Mouse (Mus musculus) midbrain, postnatal 0 days (tissue): Measurements from ENCODE around the gene Plcb3. TPM values are rescaled to one million over a fixed set of nuclear protein-coding genes. Genes with fewer than 3 reads are reported as not detected.

Source experiments
- ATAC-seq: fragments of 200-750 bp; cut with Nextera tagmentation; 2 replicates; pipeline ENCODE4 v1.8.0; 2017; ENCODE audit warnings: moderate number of reproducible peaks, mild to moderate bottlenecking, moderate TSS enrichment, moderate library complexity; ENCODE audit not compliant: low FRiP score
- DNase-seq: peaks from one replicate; pipeline ENCODE4 v3.0.0-alpha.2; 2015; ENCODE audit warnings: low spot score
- H3K27ac ChIP-seq: fragments of 300-500 bp; sonication (generic); 2 replicates; pipeline ENCODE4 v1.5.1; 2014; ENCODE audit warnings: low read depth, mild to moderate bottlenecking, low read length, mixed read lengths
- H3K27me3 ChIP-seq: fragments of 300-500 bp; sonication (generic); 2 replicates; pipeline ENCODE4 v1.6.1; 2014; ENCODE audit warnings: low read length, control low read depth, mixed read lengths; ENCODE audit not compliant: insufficient read depth
- H3K36me3 ChIP-seq: fragments of 300-500 bp; sonication (generic); 2 replicates; pipeline ENCODE4 v1.6.1; 2014; ENCODE audit warnings: low read length, control low read depth, mixed read lengths; ENCODE audit not compliant: insufficient read depth
- H3K4me1 ChIP-seq: fragments of 300-500 bp; sonication (generic); 2 replicates; pipeline ENCODE4 v1.6.1; 2014; ENCODE audit warnings: mild to moderate bottlenecking, control low read depth, antibody characterized with exemption, low read length, mixed read lengths; ENCODE audit not compliant: insufficient read depth
- H3K4me2 ChIP-seq: fragments of 300-500 bp; sonication (generic); 2 replicates; pipeline ENCODE4 v1.6.1; 2014; ENCODE audit warnings: low read depth, mild to moderate bottlenecking, low read length, mixed read lengths; ENCODE audit not compliant: poor library complexity, severe bottlenecking
- H3K4me3 ChIP-seq: fragments of 300-500 bp; sonication (generic); 2 replicates; pipeline ENCODE4 v1.5.1; 2014; ENCODE audit warnings: low read depth, mild to moderate bottlenecking, low read length, moderate library complexity
- H3K9ac ChIP-seq: fragments of 300-500 bp; sonication (generic); replicated peaks from 2 replicates; pipeline ENCODE4 v1.6.1; 2014; ENCODE audit warnings: mild to moderate bottlenecking, low read length, moderate library complexity, mixed read lengths; ENCODE audit not compliant: poor library complexity, severe bottlenecking
- H3K9me3 ChIP-seq: fragments of 300-500 bp; sonication (generic); 2 replicates; pipeline ENCODE4 v1.6.1; 2016; ENCODE audit warnings: low read length, control low read depth
- CTCF ChIP-seq: IDR thresholded peaks from 2 replicates; pipeline ENCODE4 v1.5.1; 2016; ENCODE audit warnings: antibody characterized with exemption, mild to moderate bottlenecking
- WGBS: fragments of 180-500 bp; shearing (Covaris S2); extraction: QIAGEN DNeasy Blood & Tissue Kit; methylation state at CpG from one replicate; pipeline ENCODE4 v1.1.7; 2014; 5-methylcytosine and 5-hydroxymethylcytosine counted together
- polyA plus RNA-seq: library from polyadenylated mRNA; unstranded; fragments of >200 nt; fragmentation: Nextera tagmentation; extraction: Ambion mirVana; gene quantifications from 2 replicates; pipeline ENCODE4 v1.2.1, GENCODE M21; 2015
- total RNA-seq: library from RNA; depleted of rRNA; stranded (reverse); fragments of >200 nt; gene quantifications from 2 replicates; pipeline ENCODE4 v1.2.3, GENCODE M21; 2014

The Plcb3 gene
- total and polyA plus RNA-seq, 2 experiments from 2014 or later: 9.8 to 16.6 TPM

DNA sequence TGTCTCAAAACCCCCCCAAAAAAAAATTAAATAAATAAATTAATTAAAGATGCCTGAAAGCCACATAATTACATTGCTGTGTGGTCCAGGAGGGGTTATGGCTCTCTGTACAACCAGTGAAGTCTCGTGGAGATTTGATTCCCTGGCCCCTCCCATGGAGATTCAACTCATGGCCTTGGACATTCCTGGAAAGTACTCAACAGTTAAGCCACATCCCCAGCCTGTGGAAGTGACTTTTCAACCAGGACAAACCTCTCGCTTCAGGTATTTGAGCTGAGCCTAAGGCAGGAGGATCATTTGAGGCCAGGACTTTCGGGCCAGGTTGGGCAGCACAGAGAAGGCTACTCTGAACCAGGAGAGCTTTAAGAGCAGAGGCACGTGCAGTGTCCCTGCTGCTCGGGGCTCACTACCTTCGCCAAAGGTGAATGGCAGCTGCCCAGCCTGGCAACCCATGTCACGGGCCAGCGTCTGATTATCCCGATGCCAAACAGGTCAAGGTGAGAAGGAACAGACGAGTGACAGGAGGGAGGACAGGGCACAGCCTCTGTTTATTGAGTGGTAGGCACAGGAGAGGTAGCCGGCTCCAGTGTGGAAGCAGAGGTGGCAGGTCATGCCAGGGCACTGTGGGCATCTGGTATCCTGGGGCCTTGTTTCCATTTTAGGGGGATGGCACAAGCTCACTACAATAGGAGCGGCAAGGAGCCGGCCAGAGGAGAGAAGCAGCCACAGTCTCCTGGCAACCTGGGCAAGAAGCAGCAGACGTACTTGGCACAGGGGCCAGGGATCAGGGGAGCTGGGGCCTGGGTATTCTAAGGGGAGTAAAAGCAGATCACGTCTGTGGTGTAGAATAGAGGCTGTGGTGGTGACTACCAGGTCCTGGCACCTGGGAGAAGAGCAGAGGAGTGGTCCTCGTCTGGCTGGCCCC is 38.5 kb downstream of the Plcb3 start:
- Histone ChIP-seq H3K4me2 (no peak overlapping the region), H3K27ac (no peak overlapping the region), H3K36me3 (peaks cover 8% of the 10 kb centered on the region), H3K9me3 (no peaks in the 10 kb centered on the region), H3K4me1 (peaks cover 25% of the 10 kb centered on the region), H3K4me3 (no peak overlapping the region), H3K9ac (no peak overlapping the region), H3K27me3 (peaks cover 18% of the 10 kb centered on the region)
- TF ChIP-seq CTCF: no peak
- DNase-seq: no peak
- WGBS: 76% methylated on average over 16 of the region's 16 CpGs
- no peak for ATAC-seq

DNA sequence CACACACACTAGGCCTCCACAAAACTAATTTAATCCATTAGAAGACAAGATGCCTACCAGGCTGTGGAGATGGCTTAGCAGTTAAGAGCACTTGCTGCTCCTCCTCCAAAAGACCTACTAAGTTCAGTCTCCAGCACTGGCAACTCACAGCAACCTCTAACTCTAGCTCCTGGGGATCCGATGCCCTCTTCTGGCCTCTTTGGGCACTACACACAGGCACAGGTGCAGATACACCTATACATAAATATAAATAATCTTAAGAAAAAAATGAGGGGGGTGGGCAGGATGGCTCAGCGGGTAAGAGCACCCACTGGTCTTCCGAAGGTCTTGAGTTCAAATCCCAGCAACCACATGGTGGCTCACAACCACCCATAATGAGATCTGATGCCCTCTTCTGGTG is 40.0 kb downstream of the Plcb3 start:
- no peak for DNase-seq
- Histone ChIP-seq H3K4me1 (peaks cover 25% of the 10 kb centered on the region), H3K4me2 (no peak overlapping the region), H3K4me3 (no peak overlapping the region), H3K9me3 (no peaks in the 10 kb centered on the region), H3K9ac (no peak overlapping the region), H3K36me3 (peaks cover 8% of the 10 kb centered on the region), H3K27ac (no peak overlapping the region), H3K27me3 (peaks cover 32% of the 10 kb centered on the region)
- 19% methylated on average over 3 of the region's 3 CpGs for WGBS
- no peak for ATAC-seq
- peak; percentile 53 for TF ChIP-seq CTCF

DNA sequence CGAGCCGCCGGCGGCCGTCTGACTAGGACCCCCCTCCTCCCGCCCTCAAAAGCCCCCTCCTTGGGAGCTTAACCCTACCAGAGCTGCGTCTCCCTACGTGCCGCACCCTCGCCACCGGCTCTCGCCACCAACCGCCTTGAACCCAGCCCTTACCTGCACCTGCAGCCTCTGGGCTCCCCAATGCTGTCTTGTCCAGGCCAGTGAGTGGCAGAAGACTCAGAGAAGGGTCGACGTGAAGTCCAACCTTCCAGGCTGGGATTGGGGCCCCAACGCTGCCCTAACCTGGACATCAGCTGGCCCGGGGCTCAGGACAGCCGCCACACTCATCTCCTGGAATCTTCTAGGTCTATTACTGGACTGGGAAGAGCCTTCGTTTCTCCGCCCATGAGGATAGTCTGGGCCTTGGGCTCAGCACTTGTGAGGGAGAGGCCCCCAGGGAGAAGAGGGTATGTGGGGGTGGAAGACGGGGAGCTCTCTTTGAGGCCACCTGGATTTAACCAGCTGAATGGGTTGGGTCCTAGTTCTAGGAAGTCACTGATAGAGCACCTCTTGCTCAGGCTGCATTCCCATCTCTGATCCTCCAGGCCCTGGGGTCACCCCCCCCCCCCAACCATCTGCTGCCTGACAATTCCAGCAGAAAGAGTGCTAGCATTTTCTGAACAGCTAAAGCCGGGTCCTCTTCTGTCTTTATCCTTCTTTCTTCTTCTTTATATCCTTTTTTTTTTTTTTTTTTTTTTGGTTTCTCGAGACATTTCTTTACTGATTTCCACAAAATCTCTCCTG is 41.9 kb downstream of the Plcb3 start, which contains the start of gene Kcnk4:
Kcnk4 (minus strand) TSS at position 321 of the 783 bp plus-strand sequence.
- Histone ChIP-seq H3K36me3 (peaks cover 8% of the 10 kb centered on the region), H3K4me3 (peak within 1 kb of the TSS; percentile 51), H3K27ac (0 out of 2 replicates have a peak within 1 kb of the TSS, but pooled peaks have one; percentile 32), H3K27me3 (peaks cover 35% of the 10 kb centered on the region), H3K9ac (peak within 1 kb of the TSS; percentile 62), H3K9me3 (no peaks in the 10 kb centered on the region), H3K4me2 (peak within 1 kb of the TSS; percentile 83), H3K4me1 (peaks cover 11% of the 10 kb centered on the region; the same call in 1 of the 2 replicates)
- DNase-seq: no peak
- WGBS: 8% methylated on average over 23 of the region's 23 CpGs
- peak; percentile 35 for ATAC-seq
- TF ChIP-seq CTCF: no peak

DNA sequence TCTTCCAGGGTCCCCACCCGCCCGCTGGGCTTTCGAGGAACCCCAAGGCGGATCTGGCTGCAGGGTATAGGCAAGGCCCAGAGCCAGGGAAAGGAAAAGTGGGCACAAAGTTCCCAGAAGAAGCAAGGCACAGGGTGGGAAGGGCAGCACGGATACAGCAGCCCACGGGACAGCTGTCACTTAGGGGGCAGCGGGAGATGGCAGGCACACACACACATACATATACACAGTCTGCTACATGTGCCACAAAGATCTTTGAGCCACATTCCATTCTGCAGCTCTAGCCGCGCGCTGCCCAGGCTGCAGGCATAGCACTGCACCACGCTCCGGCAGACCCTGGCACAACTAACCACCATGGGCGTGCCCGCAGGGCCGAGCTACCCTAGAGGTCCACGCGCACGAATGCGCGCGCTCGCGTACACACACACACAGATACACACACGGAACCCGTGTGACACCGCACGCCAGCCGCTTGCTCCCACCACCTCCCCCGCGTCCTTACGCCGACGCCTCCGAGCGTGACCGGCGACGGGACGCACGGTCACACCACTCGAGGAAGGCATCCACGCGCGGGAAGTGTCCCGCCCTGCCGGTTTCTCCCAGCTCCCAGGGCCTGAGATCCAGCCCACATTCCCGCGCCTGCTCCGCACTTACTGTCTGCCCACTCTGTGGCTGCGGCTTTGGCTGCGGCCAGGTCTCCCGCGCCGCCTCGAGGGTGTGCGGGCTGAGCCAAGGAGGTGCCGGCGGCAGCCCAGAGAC is 42.7 kb downstream of the Plcb3 start:
- Histone ChIP-seq H3K9me3 (no peaks in the 10 kb centered on the region), H3K27me3 (peaks cover 40% of the 10 kb centered on the region), H3K36me3 (peaks cover 8% of the 10 kb centered on the region), H3K9ac (peak overlapping the region; percentile 62), H3K27ac (0 out of 2 replicates have a peak overlapping the region, but pooled peaks have one; percentile 32), H3K4me1 (0 out of 2 replicates have a peak, but pooled peaks cover 6% of the 10 kb centered on the region), H3K4me3 (peak overlapping the region; percentile 51), H3K4me2 (peak overlapping the region; percentile 83)
- no peak for TF ChIP-seq CTCF
- WGBS: 3% methylated on average over 56 of the region's 58 CpGs
- DNase-seq: peak; percentile 63
- ATAC-seq: peak; percentile 64

DNA sequence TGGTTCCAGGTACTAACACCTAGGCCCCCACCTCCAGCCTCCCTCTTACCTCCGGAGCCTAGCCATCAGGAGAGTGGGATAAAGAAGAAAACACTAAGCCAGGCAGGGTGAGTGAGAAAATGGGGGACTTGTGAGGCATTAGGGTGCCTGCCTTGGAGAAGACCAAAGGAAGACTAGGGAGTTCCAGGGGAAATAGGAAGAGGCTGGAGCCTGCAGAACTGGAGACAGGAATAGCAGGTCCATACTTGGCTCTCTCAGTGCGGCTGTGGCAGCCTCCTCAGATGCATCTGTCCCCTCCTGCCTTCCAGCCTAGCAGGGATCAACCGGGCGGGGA is 43.2 kb downstream of the Plcb3 start:
- Histone ChIP-seq H3K4me1 (0 out of 2 replicates have a peak, but pooled peaks cover 6% of the 10 kb centered on the region), H3K36me3 (peaks cover 4% of the 10 kb centered on the region; the same call in 1 of the 2 replicates), H3K9ac (0 out of 2 replicates have a peak overlapping the region, but pooled peaks have one; percentile 62), H3K27me3 (peaks cover 42% of the 10 kb centered on the region), H3K4me2 (peak overlapping the region; percentile 83), H3K4me3 (peak overlapping the region; percentile 51), H3K9me3 (no peaks in the 10 kb centered on the region), H3K27ac (no peak overlapping the region)
- DNase-seq (no peak), ATAC-seq (no peak)
- 12% methylated on average over 4 of the region's 4 CpGs for WGBS
- TF ChIP-seq CTCF: no peak
